Mouse (Mus musculus) kidney, adult 2 months (tissue): ENCODE results near the gene Clec4n.

Experiments
- CTCF ChIP-seq: fragments of 200-500 bp; conservative IDR thresholded peaks from 2 replicates; pipeline ENCODE4 v1.5.1; 2011; ENCODE audit warnings: low read depth, mild to moderate bottlenecking, control low read depth, low read length, moderate library complexity, mixed read lengths; ENCODE audit not compliant: insufficient read depth, insufficient read length
- POLR2A ChIP-seq: fragments of 200-500 bp; IDR thresholded peaks from one replicate; pipeline ENCODE4 v1.6.1; 2011; ENCODE audit warnings: low read depth, low read length, control low read depth

- TF ChIP-seq POLR2A (no peak), CTCF (no peak)
These were observed 1.5 kb downstream of the Clec4n start for GRCm38 (mm10) chr6:123231149-123231548.
